Mouse (Mus musculus) MEL (cell line): Measurements from ENCODE around the gene AI837181. TPM values are rescaled to one million over a fixed set of nuclear protein-coding genes. Genes with fewer than 3 reads are reported as not detected.

ENCODE experiments used
- DNase-seq: peaks from one replicate; pipeline ENCODE4 v3.0.0; 2011; ENCODE audit warnings: low read depth, low spot score
- H3K27ac ChIP-seq: 2 replicates; pipeline ENCODE4 v1.5.1; 2012; ENCODE audit warnings: low read depth, mild to moderate bottlenecking, control low read depth, low read length, moderate library complexity; ENCODE audit not compliant: control insufficient read depth
- H3K27me3 ChIP-seq, 2 experiments: fragments of 150-350 bp in 1 of 2; sonication (generic) in 1 of 2; 2 replicates each; pipeline ENCODE4 v1.6.1; 2012; ENCODE audit warnings: low read length in 2 of 2, mild to moderate bottlenecking in 2 of 2, improper control_type of control experiment in 1 of 2, moderate library complexity in 1 of 2; ENCODE audit not compliant: insufficient read depth in 2 of 2, control insufficient read depth in 1 of 2
- H3K36me3 ChIP-seq, 2 experiments: 2 replicates each; pipeline ENCODE4 v1.6.1; 2012 to 2014; ENCODE audit warnings: low read length in 2 of 2, improper control_type of control experiment in 1 of 2, inconsistent platforms in 1 of 2, mild to moderate bottlenecking in 1 of 2; ENCODE audit not compliant: insufficient read depth in 2 of 2, control insufficient read depth in 1 of 2
- H3K4me1 ChIP-seq, 2 experiments: fragments of 150-350 bp in 1 of 2; sonication (generic) in 1 of 2; 2 replicates each; pipeline ENCODE4 v1.6.1; 2012; ENCODE audit warnings: low read length in 2 of 2, improper control_type of control experiment in 1 of 2, mild to moderate bottlenecking in 1 of 2; ENCODE audit not compliant: insufficient read depth in 2 of 2, control insufficient read depth in 1 of 2
- H3K4me3 ChIP-seq, 2 experiments: fragments of 150-350 bp in 1 of 2; sonication (generic) in 1 of 2; 2 replicates each; pipeline ENCODE4 v1.5.1; 2012; ENCODE audit warnings: low read depth in 2 of 2, low read length in 2 of 2, mild to moderate bottlenecking in 2 of 2, moderate library complexity in 2 of 2, control low read depth in 1 of 2, improper control_type of control experiment in 1 of 2; ENCODE audit not compliant: control insufficient read depth in 1 of 2, insufficient read depth in 1 of 2
- H3K79me2 ChIP-seq: 2 replicates; pipeline ENCODE4 v1.6.1; 2012; ENCODE audit warnings: mild to moderate bottlenecking, low read length, moderate library complexity; ENCODE audit not compliant: control insufficient read depth, poor library complexity, insufficient read depth
- H3K9ac ChIP-seq: 2 replicates; pipeline ENCODE4 v1.6.1; 2012; ENCODE audit warnings: low read depth, mild to moderate bottlenecking, control low read depth, low read length, moderate library complexity; ENCODE audit not compliant: control insufficient read depth, poor library complexity, severe bottlenecking
- H3K9me3 ChIP-seq: fragments of 150-350 bp; sonication (generic); replicated peaks from 2 replicates; pipeline ENCODE4 v1.6.1; 2012; ENCODE audit warnings: mild to moderate bottlenecking, low read length, improper control_type of control experiment, moderate library complexity; ENCODE audit not compliant: insufficient read depth
- CHD1 ChIP-seq: IDR thresholded peaks from 2 replicates; pipeline ENCODE4 v1.6.1; 2012; ENCODE audit warnings: low read depth, mild to moderate bottlenecking, inconsistent platforms, low read length, improper control_type of control experiment
- CHD2 ChIP-seq: IDR thresholded peaks from 2 replicates; pipeline ENCODE4 v1.6.1; 2011; ENCODE audit warnings: low read length, improper control_type of control experiment
- EP300 ChIP-seq, 2 experiments: IDR thresholded peaks; 2 replicates each; pipeline ENCODE4 v1.6.1; 2011; ENCODE audit warnings: improper control_type of control experiment in 2 of 2, low read length in 2 of 2, low read depth in 1 of 2, mild to moderate bottlenecking in 1 of 2
- GATA1 ChIP-seq: IDR thresholded peaks from 2 replicates; pipeline ENCODE4 v1.6.1; 2011; ENCODE audit warnings: low read depth, low read length, improper control_type of control experiment
- JUND ChIP-seq: IDR thresholded peaks from 2 replicates; pipeline ENCODE4 v1.6.1; 2011; ENCODE audit warnings: low read depth, mild to moderate bottlenecking, improper control_type of control experiment, low read length
- MAX ChIP-seq: IDR thresholded peaks from 2 replicates; pipeline ENCODE4 v1.6.1; 2011; ENCODE audit warnings: low read length, improper control_type of control experiment
- MAZ ChIP-seq: IDR thresholded peaks from 2 replicates; pipeline ENCODE4 v1.6.1; 2012; ENCODE audit warnings: low read depth, mild to moderate bottlenecking, inconsistent platforms, low read length, improper control_type of control experiment
- MEF2A ChIP-seq: IDR thresholded peaks from 2 replicates; pipeline ENCODE4 v1.6.1; 2014; ENCODE audit warnings: low read depth, mild to moderate bottlenecking, inconsistent platforms, low read length, improper control_type of control experiment; ENCODE audit not compliant: poor library complexity, insufficient replicate concordance, severe bottlenecking; ENCODE audit errors: extremely low read depth
- MYC ChIP-seq: IDR thresholded peaks from 2 replicates; pipeline ENCODE4 v1.6.1; 2011; ENCODE audit warnings: low read depth, mild to moderate bottlenecking, low read length, improper control_type of control experiment, moderate library complexity
- NELFE ChIP-seq: IDR thresholded peaks from 2 replicates; pipeline ENCODE4 v1.6.1; 2011; ENCODE audit warnings: low read depth, low read length, improper control_type of control experiment
- POLR2A ChIP-seq, 2 experiments: IDR thresholded peaks; 2 replicates each; pipeline ENCODE4 v1.6.1; 2011 to 2012; ENCODE audit warnings: low read length in 2 of 2, mild to moderate bottlenecking in 2 of 2, control low read depth in 1 of 2, improper control_type of control experiment in 1 of 2, low read depth in 1 of 2, moderate library complexity in 1 of 2; ENCODE audit not compliant: control insufficient read depth in 1 of 2, insufficient read depth in 1 of 2, poor library complexity in 1 of 2
- POLR2AphosphoS2 ChIP-seq: IDR thresholded peaks from 2 replicates; pipeline ENCODE4 v1.6.1; 2011; ENCODE audit warnings: low read length, improper control_type of control experiment
- TCF12 ChIP-seq: IDR thresholded peaks from 2 replicates; pipeline ENCODE4 v1.6.1; 2014; ENCODE audit warnings: low read depth, mild to moderate bottlenecking, inconsistent platforms, low read length, improper control_type of control experiment, moderate library complexity
- USF1 ChIP-seq: IDR thresholded peaks from 2 replicates; pipeline ENCODE4 v1.6.1; 2014; ENCODE audit warnings: low read depth, mild to moderate bottlenecking, inconsistent platforms, low read length, improper control_type of control experiment, moderate library complexity
- ZNF384 ChIP-seq: IDR thresholded peaks from 2 replicates; pipeline ENCODE4 v1.6.1; 2012; ENCODE audit warnings: low read depth, mild to moderate bottlenecking, inconsistent platforms, low read length, improper control_type of control experiment
- polyA plus RNA-seq, 2 experiments: library from polyadenylated mRNA; stranded (reverse) in 1 of 2; unstranded in 1 of 2; fragments of >175 nt in 1 of 2; fragments of >200 nt in 1 of 2; gene quantifications; 2 replicates each; pipeline versions ENCODE4 v1.2.1 to v1.2.4; 2012; ENCODE audit warnings: low replicate concordance in 2 of 2, low read depth in 1 of 2; ENCODE audit not compliant: insufficient read length in 2 of 2, insufficient read depth in 1 of 2, missing spikeins in 1 of 2
- total RNA-seq: library from RNA; depleted of rRNA; stranded (reverse); fragments of 300-350 nt; gene quantifications from 2 replicates; pipeline ENCODE4 v1.2.3, GENCODE M21; 2012

AI837181 gene
- total and polyA plus RNA-seq, 3 experiments, result 8.9 to 41.3 TPM; not detected in 1

DNA sequence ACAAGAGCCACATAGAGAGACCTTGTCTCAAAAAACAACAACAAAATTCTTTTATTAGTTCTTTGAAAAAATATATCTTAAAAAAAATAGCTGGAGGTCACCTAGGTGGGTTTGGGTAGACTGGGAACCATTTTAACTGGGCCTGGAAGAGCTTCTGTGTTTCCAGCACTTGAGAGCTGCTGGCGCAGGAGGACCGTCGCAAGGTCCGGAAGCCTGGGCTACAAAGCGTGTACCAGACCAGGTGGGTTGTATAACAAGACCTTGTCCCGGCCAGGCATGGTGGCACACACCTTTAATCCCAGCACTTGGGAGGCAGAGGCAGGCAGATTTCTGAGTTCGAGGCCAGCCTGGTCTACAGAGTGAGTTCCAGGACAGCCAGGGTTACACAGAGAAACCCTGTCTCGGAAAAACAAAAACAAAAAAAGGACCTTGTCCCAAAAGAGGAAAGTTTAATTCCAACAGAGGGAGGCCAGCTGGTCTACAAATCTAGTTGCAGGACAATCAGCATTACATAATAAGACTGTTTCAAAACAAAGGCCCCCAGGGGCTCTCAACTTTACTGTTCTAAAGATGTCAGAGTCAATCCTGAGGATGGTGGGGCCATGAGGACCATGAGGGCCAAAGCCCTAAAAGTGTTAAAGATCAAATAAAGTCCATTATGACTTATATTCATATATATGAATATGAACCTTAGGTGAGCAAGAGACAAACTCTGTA lies 6.0 kb upstream of the AI837181 start:
- H3K27me3 ChIP-seq, result no peaks in the 10 kb centered on the region
- no peak overlapping the region for H3K9ac ChIP-seq
- H3K9me3 ChIP-seq, result no peaks in the 10 kb centered on the region
- H3K79me2 ChIP-seq, result peaks cover 4% of the 10 kb centered on the region
- peaks cover 0 to 6% of the 10 kb centered on the region in 2 experiments; a peak in 1 of 4 replicates for H3K4me1 ChIP-seq
- H3K4me3 ChIP-seq, result no peak overlapping the region
- TF ChIP-seq MEF2A, result no peak
- TF ChIP-seq POLR2AphosphoS2, result no peak
- no peak for TF ChIP-seq NELFE
- TF ChIP-seq CHD1, result no peak
- no peak for TF ChIP-seq EP300 (IDR thresholded peaks at IDR 0.05; ENCODE audit: low read depth in 1 of 2, low read length in 2 of 2)
- no peak for TF ChIP-seq MAZ
- TF ChIP-seq TCF12, result no peak
- no peak for TF ChIP-seq MYC
- no peak for TF ChIP-seq POLR2A (IDR thresholded peaks at IDR 0.05; ENCODE audit: control insufficient read depth in 1 of 2, insufficient read depth in 1 of 2, low read depth in 1 of 2, low read length in 2 of 2, poor library complexity in 1 of 2)
- no peak for TF ChIP-seq CHD2
- TF ChIP-seq JUND, result no peak
- H3K36me3 ChIP-seq, result peaks cover 0 to 2% of the 10 kb centered on the region in 2 experiments; a peak in 2 of 4 replicates
- no peak overlapping the region for H3K27ac ChIP-seq
- no peak for DNase-seq

- H3K9me3 ChIP-seq, result no peaks in the 10 kb centered on the region
- peaks cover 0 to 7% of the 10 kb centered on the region in 2 experiments; a peak in 1 of 4 replicates for H3K4me1 ChIP-seq
- H3K27ac ChIP-seq, result no peak overlapping the region
- no peak overlapping the region for H3K9ac ChIP-seq
- peaks cover 0 to 2% of the 10 kb centered on the region in 2 experiments; a peak in 2 of 4 replicates for H3K36me3 ChIP-seq
- H3K4me3 ChIP-seq, result no peak overlapping the region
- no peaks in the 10 kb centered on the region for H3K27me3 ChIP-seq
- H3K79me2 ChIP-seq, result peaks cover 10% of the 10 kb centered on the region
- TF ChIP-seq MAX (no peak), POLR2AphosphoS2 (no peak), GATA1 (no peak), MEF2A (no peak), USF1 (no peak), ZNF384 (no peak)
- no peak for DNase-seq
These were observed 5.3 kb upstream of the AI837181 start for GRCm38 (mm10) chr19:5419630-5420029.
